Mouse (Mus musculus) MEL (cell line): ENCODE results near the gene Gm20696. TPM values are rescaled to one million over a fixed set of nuclear protein-coding genes. Genes with fewer than 3 reads are reported as not detected.

Experiments
- DNase-seq: peaks from one replicate; pipeline ENCODE4 v3.0.0; 2011; ENCODE audit warnings: low read depth, low spot score
- H3K27ac ChIP-seq: 2 replicates; pipeline ENCODE4 v1.5.1; 2012; ENCODE audit warnings: low read depth, mild to moderate bottlenecking, control low read depth, low read length, moderate library complexity; ENCODE audit not compliant: control insufficient read depth
- H3K27me3 ChIP-seq, 2 experiments: fragments of 150-350 bp in 1 of 2; sonication (generic) in 1 of 2; 2 replicates each; pipeline ENCODE4 v1.6.1; 2012; ENCODE audit warnings: low read length in 2 of 2, mild to moderate bottlenecking in 2 of 2, improper control_type of control experiment in 1 of 2, moderate library complexity in 1 of 2; ENCODE audit not compliant: insufficient read depth in 2 of 2, control insufficient read depth in 1 of 2
- H3K36me3 ChIP-seq, 2 experiments: 2 replicates each; pipeline ENCODE4 v1.6.1; 2012 to 2014; ENCODE audit warnings: low read length in 2 of 2, improper control_type of control experiment in 1 of 2, inconsistent platforms in 1 of 2, mild to moderate bottlenecking in 1 of 2; ENCODE audit not compliant: insufficient read depth in 2 of 2, control insufficient read depth in 1 of 2
- H3K4me1 ChIP-seq, 2 experiments: fragments of 150-350 bp in 1 of 2; sonication (generic) in 1 of 2; 2 replicates each; pipeline ENCODE4 v1.6.1; 2012; ENCODE audit warnings: low read length in 2 of 2, improper control_type of control experiment in 1 of 2, mild to moderate bottlenecking in 1 of 2; ENCODE audit not compliant: insufficient read depth in 2 of 2, control insufficient read depth in 1 of 2
- H3K4me3 ChIP-seq, 2 experiments: fragments of 150-350 bp in 1 of 2; sonication (generic) in 1 of 2; 2 replicates each; pipeline ENCODE4 v1.5.1; 2012; ENCODE audit warnings: low read depth in 2 of 2, low read length in 2 of 2, mild to moderate bottlenecking in 2 of 2, moderate library complexity in 2 of 2, control low read depth in 1 of 2, improper control_type of control experiment in 1 of 2; ENCODE audit not compliant: control insufficient read depth in 1 of 2, insufficient read depth in 1 of 2
- H3K79me2 ChIP-seq: 2 replicates; pipeline ENCODE4 v1.6.1; 2012; ENCODE audit warnings: mild to moderate bottlenecking, low read length, moderate library complexity; ENCODE audit not compliant: control insufficient read depth, poor library complexity, insufficient read depth
- H3K9ac ChIP-seq: 2 replicates; pipeline ENCODE4 v1.6.1; 2012; ENCODE audit warnings: low read depth, mild to moderate bottlenecking, control low read depth, low read length, moderate library complexity; ENCODE audit not compliant: control insufficient read depth, poor library complexity, severe bottlenecking
- H3K9me3 ChIP-seq: fragments of 150-350 bp; sonication (generic); replicated peaks from 2 replicates; pipeline ENCODE4 v1.6.1; 2012; ENCODE audit warnings: mild to moderate bottlenecking, low read length, improper control_type of control experiment, moderate library complexity; ENCODE audit not compliant: insufficient read depth
- CHD2 ChIP-seq: IDR thresholded peaks from 2 replicates; pipeline ENCODE4 v1.6.1; 2011; ENCODE audit warnings: low read length, improper control_type of control experiment
- CTCF ChIP-seq, 3 experiments: IDR thresholded peaks in 2 of 3; conservative IDR thresholded peaks in 1 of 3; 2 replicates each; pipeline ENCODE4 v1.5.1; 2011 to 2012; ENCODE audit warnings: low read length in 3 of 3, low read depth in 2 of 3, mild to moderate bottlenecking in 2 of 3, improper control_type of control experiment in 1 of 3, inconsistent platforms in 1 of 3, mixed read lengths in 1 of 3, moderate library complexity in 1 of 3; ENCODE audit not compliant: control insufficient read depth in 1 of 3, insufficient read depth in 1 of 3, poor library complexity in 1 of 3, severe bottlenecking in 1 of 3
- E2F4 ChIP-seq: IDR thresholded peaks from 2 replicates; pipeline ENCODE4 v1.6.1; 2011; ENCODE audit warnings: low read depth, low read length, improper control_type of control experiment, borderline replicate concordance
- ELF1 ChIP-seq: IDR thresholded peaks from 2 replicates; pipeline ENCODE4 v1.6.1; 2014; ENCODE audit warnings: low read depth, mild to moderate bottlenecking, inconsistent platforms, low read length, improper control_type of control experiment, moderate library complexity
- EP300 ChIP-seq, 2 experiments: IDR thresholded peaks; 2 replicates each; pipeline ENCODE4 v1.6.1; 2011; ENCODE audit warnings: improper control_type of control experiment in 2 of 2, low read length in 2 of 2, low read depth in 1 of 2, mild to moderate bottlenecking in 1 of 2
- GABPA ChIP-seq: IDR thresholded peaks from 2 replicates; pipeline ENCODE4 v1.6.1; 2012; ENCODE audit warnings: low read depth, mild to moderate bottlenecking, inconsistent platforms, low read length, improper control_type of control experiment, moderate library complexity
- GATA1 ChIP-seq: IDR thresholded peaks from 2 replicates; pipeline ENCODE4 v1.6.1; 2011; ENCODE audit warnings: low read depth, low read length, improper control_type of control experiment
- HCFC1 ChIP-seq: IDR thresholded peaks from 2 replicates; pipeline ENCODE4 v1.6.1; 2012; ENCODE audit warnings: low read depth, mild to moderate bottlenecking, inconsistent platforms, low read length, improper control_type of control experiment, moderate library complexity
- JUND ChIP-seq: IDR thresholded peaks from 2 replicates; pipeline ENCODE4 v1.6.1; 2011; ENCODE audit warnings: low read depth, mild to moderate bottlenecking, improper control_type of control experiment, low read length
- KAT2A ChIP-seq: conservative IDR thresholded peaks from 2 replicates; pipeline ENCODE4 v1.6.1; 2012; ENCODE audit warnings: low read depth, low read length, improper control_type of control experiment, inconsistent platforms
- MAFK ChIP-seq: IDR thresholded peaks from 2 replicates; pipeline ENCODE4 v1.6.1; 2011; ENCODE audit warnings: low read depth, mild to moderate bottlenecking, low read length, improper control_type of control experiment, borderline replicate concordance
- NELFE ChIP-seq: IDR thresholded peaks from 2 replicates; pipeline ENCODE4 v1.6.1; 2011; ENCODE audit warnings: low read depth, low read length, improper control_type of control experiment
- NRF1 ChIP-seq: IDR thresholded peaks from 2 replicates; pipeline ENCODE4 v1.6.1; 2014; ENCODE audit warnings: low read depth, mild to moderate bottlenecking, inconsistent platforms, low read length, improper control_type of control experiment, moderate library complexity; ENCODE audit not compliant: poor library complexity, insufficient read depth, severe bottlenecking
- POLR2A ChIP-seq, 2 experiments: IDR thresholded peaks; 2 replicates each; pipeline ENCODE4 v1.6.1; 2011 to 2012; ENCODE audit warnings: low read length in 2 of 2, mild to moderate bottlenecking in 2 of 2, control low read depth in 1 of 2, improper control_type of control experiment in 1 of 2, low read depth in 1 of 2, moderate library complexity in 1 of 2; ENCODE audit not compliant: control insufficient read depth in 1 of 2, insufficient read depth in 1 of 2, poor library complexity in 1 of 2
- POLR2AphosphoS2 ChIP-seq: IDR thresholded peaks from 2 replicates; pipeline ENCODE4 v1.6.1; 2011; ENCODE audit warnings: low read length, improper control_type of control experiment
- POLR2AphosphoS5 ChIP-seq: IDR thresholded peaks from 2 replicates; pipeline ENCODE4 v1.6.1; 2012; ENCODE audit warnings: low read depth, borderline replicate concordance, mild to moderate bottlenecking, inconsistent platforms, low read length, moderate library complexity, mixed read lengths
- RAD21 ChIP-seq: IDR thresholded peaks from 2 replicates; pipeline ENCODE4 v1.6.1; 2011; ENCODE audit warnings: mild to moderate bottlenecking, low read depth, low read length, improper control_type of control experiment
- RCOR1 ChIP-seq: IDR thresholded peaks from 2 replicates; pipeline ENCODE4 v1.6.1; 2012; ENCODE audit warnings: low read depth, mild to moderate bottlenecking, inconsistent platforms, low read length, improper control_type of control experiment
- SIN3A ChIP-seq: IDR thresholded peaks from 2 replicates; pipeline ENCODE4 v1.6.1; 2012; ENCODE audit warnings: low read length, improper control_type of control experiment, inconsistent platforms
- TBP ChIP-seq: IDR thresholded peaks from 2 replicates; pipeline ENCODE4 v1.8.0; 2011; ENCODE audit warnings: low read depth, low read length, improper control_type of control experiment
- USF1 ChIP-seq: IDR thresholded peaks from 2 replicates; pipeline ENCODE4 v1.6.1; 2014; ENCODE audit warnings: low read depth, mild to moderate bottlenecking, inconsistent platforms, low read length, improper control_type of control experiment, moderate library complexity
- USF2 ChIP-seq, 2 experiments: IDR thresholded peaks; 2 replicates each; pipeline ENCODE4 v1.6.1; 2011 to 2012; ENCODE audit warnings: improper control_type of control experiment in 2 of 2, low read length in 2 of 2, borderline replicate concordance in 1 of 2, inconsistent platforms in 1 of 2, low read depth in 1 of 2, mild to moderate bottlenecking in 1 of 2; ENCODE audit not compliant: insufficient read depth in 1 of 2
- ZC3H11A ChIP-seq: IDR thresholded peaks from 2 replicates; pipeline ENCODE4 v1.6.1; 2012; ENCODE audit warnings: low read depth, mild to moderate bottlenecking, inconsistent platforms, low read length, improper control_type of control experiment
- ZMIZ1 ChIP-seq: IDR thresholded peaks from 2 replicates; pipeline ENCODE4 v1.6.1; 2012; ENCODE audit warnings: low read depth, mild to moderate bottlenecking, inconsistent platforms, low read length, improper control_type of control experiment, moderate library complexity
- ZNF384 ChIP-seq: IDR thresholded peaks from 2 replicates; pipeline ENCODE4 v1.6.1; 2012; ENCODE audit warnings: low read depth, mild to moderate bottlenecking, inconsistent platforms, low read length, improper control_type of control experiment
- polyA plus RNA-seq, 2 experiments: library from polyadenylated mRNA; stranded (reverse) in 1 of 2; unstranded in 1 of 2; fragments of >175 nt in 1 of 2; fragments of >200 nt in 1 of 2; gene quantifications; 2 replicates each; pipeline versions ENCODE4 v1.2.1 to v1.2.4; 2012; ENCODE audit warnings: low replicate concordance in 2 of 2, low read depth in 1 of 2; ENCODE audit not compliant: insufficient read length in 2 of 2, insufficient read depth in 1 of 2, missing spikeins in 1 of 2
- total RNA-seq: library from RNA; depleted of rRNA; stranded (reverse); fragments of 300-350 nt; gene quantifications from 2 replicates; pipeline ENCODE4 v1.2.3, GENCODE M21; 2012

Gm20696 gene
- total and polyA plus RNA-seq, 3 experiments: 0.07 to 0.39 TPM; not detected in 1

GRCm38 (mm10) chr6:99344966-99345365 lies 321.6 kb downstream of the Gm20696 start:
- DNase-seq: no peak
- H3K27ac ChIP-seq: no peak overlapping the region
- H3K9ac ChIP-seq: no peak overlapping the region
- H3K79me2 ChIP-seq: no peaks in the 10 kb centered on the region
- no peaks in the 10 kb centered on the region for H3K27me3 ChIP-seq
- no peak for TF ChIP-seq RAD21
- no peak for TF ChIP-seq GABPA
- no peak for TF ChIP-seq SIN3A
- TF ChIP-seq JUND: no peak
- no peak for TF ChIP-seq ZNF384
- no peak for TF ChIP-seq KAT2A
- no peak for TF ChIP-seq USF2 (IDR thresholded peaks at IDR 0.05; ENCODE audit: borderline replicate concordance in 1 of 2, insufficient read depth in 1 of 2, low read depth in 1 of 2, low read length in 2 of 2)
- no peak for TF ChIP-seq USF1
- no peaks in the 10 kb centered on the region; a peak in 1 of 4 replicates for H3K36me3 ChIP-seq
- H3K4me3 ChIP-seq: no peak overlapping the region
- H3K9me3 ChIP-seq: no peaks in the 10 kb centered on the region
- H3K4me1 ChIP-seq: no peaks in the 10 kb centered on the region; a peak in 1 of 4 replicates

DNA sequence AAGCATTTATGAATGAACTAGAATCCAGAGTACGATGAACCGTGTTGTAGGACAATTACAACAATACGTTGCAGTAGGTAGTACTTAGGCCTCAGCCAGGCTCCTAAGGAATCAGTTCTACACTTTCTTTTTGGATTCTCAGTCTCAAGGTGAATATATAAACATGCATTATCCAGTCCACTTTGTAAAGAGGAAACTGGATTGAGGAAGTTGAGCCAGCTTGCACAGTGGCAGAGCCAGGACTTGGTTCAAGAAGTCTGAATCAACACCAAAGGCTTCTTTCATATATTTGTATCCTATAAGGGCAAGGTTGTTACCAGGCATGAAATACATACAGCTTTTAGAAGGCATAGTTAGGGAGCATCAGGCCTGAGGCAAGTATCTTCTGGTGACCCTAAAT lies 322.2 kb downstream of the Gm20696 start:
- H3K9ac ChIP-seq: no peak overlapping the region
- no peaks in the 10 kb centered on the region for H3K9me3 ChIP-seq
- no peak overlapping the region for H3K27ac ChIP-seq
- H3K4me1 ChIP-seq: no peaks in the 10 kb centered on the region
- H3K79me2 ChIP-seq: no peaks in the 10 kb centered on the region
- peak; percentile 46 for DNase-seq
- H3K36me3 ChIP-seq: no peaks in the 10 kb centered on the region; a peak in 1 of 4 replicates
- TF ChIP-seq GATA1 (no peak), MAFK (no peak), JUND (no peak), EP300 (IDR thresholded peaks at IDR 0.05; ENCODE audit: low read depth in 1 of 2, low read length in 2 of 2) (no peak), RCOR1 (no peak), CTCF (IDR thresholded peaks at IDR 0.05 in 2 of 3, conservative IDR thresholded peaks at IDR 0.05 in 1 of 3; ENCODE audit: control insufficient read depth in 1 of 3, insufficient read depth in 1 of 3, low read depth in 2 of 3, low read length in 3 of 3, poor library complexity in 1 of 3, severe bottlenecking in 1 of 3) (no peak), ZC3H11A (no peak), NELFE (no peak), HCFC1 (no peak), TBP (no peak), NRF1 (no peak), E2F4 (no peak), ELF1 (no peak), CHD2 (no peak), RAD21 (no peak), ZMIZ1 (no peak), POLR2AphosphoS5 (no peak), KAT2A (no peak), POLR2A (IDR thresholded peaks at IDR 0.05; ENCODE audit: control insufficient read depth in 1 of 2, insufficient read depth in 1 of 2, low read depth in 1 of 2, low read length in 2 of 2, poor library complexity in 1 of 2) (no peak), POLR2AphosphoS2 (no peak)
- no peak overlapping the region for H3K4me3 ChIP-seq
- no peaks in the 10 kb centered on the region for H3K27me3 ChIP-seq
